ENCODE assay signal across 8 mouse cellular contexts in genomic region chr14:76555263-76556030, GRCm38 (mm10). TPM values are rescaled to one million over a fixed set of nuclear protein-coding genes. Genes with fewer than 3 reads are reported as not detected.
DNase-seq lines count a peak whose midpoint lies in the region; ATAC-seq and TF ChIP-seq lines count a peak whose summit lies in the region.

No protein-coding gene starts in this region.

- peak overlapping the region; percentile 91 for H3K4me3 ChIP-seq in megakaryocyte, embryonic 14.5 days (replicated peaks)
- H3K4me3 ChIP-seq in intestine, embryonic 14.5 days (ENCODE audit: low read depth, low read length): peak overlapping the region; percentile 64
- peak overlapping the region; percentile 91 for H3K4me3 ChIP-seq in olfactory bulb, adult 2 months (ENCODE audit: insufficient read depth, low read depth, low read length)

- no peak for TF ChIP-seq CTCF in olfactory bulb, adult 2 months (IDR thresholded peaks at IDR 0.05; ENCODE audit: insufficient read depth, low read depth, low read length)

- DNase-seq in cerebellum, adult 8-10 months: peak; percentile 20
- DNase-seq in cerebellum, adult 11 months: no peak
- DNase-seq in intestine, embryonic 14.5 days (ENCODE audit: low spot score): peak; percentile 63
- DNase-seq in thymus, postnatal 25 days: no peak
- DNase-seq in right cerebral cortex, postnatal 25 days: no peak

- no peaks in the 10 kb centered on the region for H3K36me3 ChIP-seq in megakaryocyte, embryonic 14.5 days (replicated peaks; ENCODE audit: low read length)
- no peaks in the 10 kb centered on the region for H3K36me3 ChIP-seq in intestine, embryonic 14.5 days (ENCODE audit: control insufficient read depth, insufficient read depth, low read length)

- H3K4me1 ChIP-seq in megakaryocyte, embryonic 14.5 days: peaks cover 33% of the 10 kb centered on the region
- H3K4me1 ChIP-seq in intestine, embryonic 14.5 days (replicated peaks; ENCODE audit: control insufficient read depth, insufficient read depth, low read length): peaks cover 12% of the 10 kb centered on the region; the same call in 1 of the 2 replicates
- H3K4me1 ChIP-seq in olfactory bulb, adult 2 months (ENCODE audit: control insufficient read depth, insufficient read depth, low read length): peaks cover 8% of the 10 kb centered on the region

- H3K9me3 ChIP-seq in megakaryocyte, embryonic 14.5 days: 0 out of 2 replicates have a peak, but pooled peaks cover 6% of the 10 kb centered on the region
- no peaks in the 10 kb centered on the region for H3K9me3 ChIP-seq in intestine, embryonic 14.5 days (ENCODE audit: control insufficient read depth, low read length)

- H3K27me3 ChIP-seq in megakaryocyte, embryonic 14.5 days (replicated peaks): peaks cover 84% of the 10 kb centered on the region
- no peaks in the 10 kb centered on the region for H3K27me3 ChIP-seq in intestine, embryonic 14.5 days (replicated peaks; ENCODE audit: control insufficient read depth, insufficient read depth, low read length)

- H3K9ac ChIP-seq in intestine, embryonic 14.5 days (ENCODE audit: low read length): peak overlapping the region; percentile 65

- peak overlapping the region; percentile 93 for H3K4me2 ChIP-seq in intestine, embryonic 14.5 days (ENCODE audit: low read length)

- 42% methylated on average over 18 of the region's 18 CpGs for WGBS in intestine, embryonic 14.5 days
- WGBS in olfactory bulb, adult 2 months: 25% methylated on average over 18 of the region's 18 CpGs

- H3K27ac ChIP-seq in intestine, embryonic 14.5 days (ENCODE audit: low read depth): peak overlapping the region; percentile 72
- peak overlapping the region; percentile 89 for H3K27ac ChIP-seq in olfactory bulb, adult 2 months (ENCODE audit: insufficient read depth, low read depth, low read length)

- TF ChIP-seq POLR2A in olfactory bulb, adult 2 months (IDR thresholded peaks at IDR 0.05; ENCODE audit: insufficient read depth, low read depth, low read length): no peak

- ATAC-seq in megakaryocyte, adult 5-6 weeks (ENCODE audit: poor library complexity, severe bottlenecking): no peak
- ATAC-seq in intestine, embryonic 14.5 days (replicated peaks; ENCODE audit: low FRiP score, low TSS enrichment, low read depth): peak; percentile 50

RNA-seq across cellular contexts. Expression of gene Serp2, which starts 1.2 kb away (rescaled TPM):
- 0.47 TPM in 1 of 2 replicates, not detected in the other for polyA plus RNA-seq in megakaryocyte, embryonic 14.5 days (2012; ENCODE audit: insufficient read depth, low replicate concordance)
- not detected in 2 replicates for total RNA-seq in megakaryocyte, adult 5-6 weeks (2015)
- not detected in 2 replicates for total RNA-seq in megakaryocyte, adult 5-6 weeks (2017)
- 13.0 and 13.6 TPM in 2 replicates for polyA plus RNA-seq in intestine, embryonic 14.5 days (2014; fragmentation: Nextera tagmentation; extraction: Ambion mirVana)
- not detected in 2 replicates for polyA plus RNA-seq in olfactory bulb, adult 2 months (2012; ENCODE audit: insufficient read depth, insufficient read length, low replicate concordance, missing spikeins)

Comparison
In these comparisons a context has a peak if more than half of its experiments do, and no peak if none do; other contexts are left out.
1. DNase-seq: peak in cerebellum, adult 8-10 months (single experiment) and intestine, embryonic 14.5 days (single experiment); none in cerebellum, adult 11 months (single experiment), thymus, postnatal 25 days (single experiment) and right cerebral cortex, postnatal 25 days (single experiment).
2. Peak in every context shown above with its lines, with median percentiles within 50 percentile points of each other: H3K4me3 ChIP-seq.